Mouse (Mus musculus) bone marrow macrophage, adult 2 months (primary cell): Measurements from ENCODE around the gene Cdk19.

Source experiments
- CTCF ChIP-seq: IDR thresholded peaks from 2 replicates; pipeline ENCODE4 v1.5.1; 2012; ENCODE audit warnings: low read depth, mild to moderate bottlenecking, low read length, moderate library complexity
- POLR2A ChIP-seq: IDR thresholded peaks from 2 replicates; pipeline ENCODE4 v1.6.1; 2012; ENCODE audit warnings: mild to moderate bottlenecking, low read depth, low read length, borderline replicate concordance

DNA sequence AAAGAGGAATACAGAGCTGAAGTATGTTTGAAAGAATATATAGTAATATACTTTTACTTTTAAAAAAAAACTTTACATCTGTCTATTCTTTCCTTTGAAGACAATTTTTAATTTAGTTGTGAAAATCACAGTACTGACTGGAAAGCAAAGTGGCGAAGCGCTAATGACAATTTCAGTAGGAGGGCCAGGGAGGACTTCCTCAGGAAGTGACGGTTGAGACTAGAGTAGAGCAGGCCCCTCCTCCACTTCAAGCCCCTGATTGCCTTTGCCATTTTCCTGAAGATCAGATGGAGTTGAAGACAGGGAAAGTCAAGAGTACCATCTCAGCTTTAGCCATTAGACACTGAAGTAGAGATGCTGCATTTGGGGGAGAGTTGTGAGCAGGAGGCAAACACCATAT is 92.6 kb downstream of the Cdk19 start:
- TF ChIP-seq POLR2A (no peak), CTCF (no peak)
